Mouse (Mus musculus) megakaryocyte, embryonic 14.5 days (primary cell): ENCODE measurements around the gene Gins3.

Source experiments
- FLI1 ChIP-seq: IDR thresholded peaks from 2 replicates; pipeline ENCODE4 v1.6.1; 2012; ENCODE audit warnings: low read length, inconsistent platforms, mixed read lengths
- GATA1 ChIP-seq: IDR thresholded peaks from 3 replicates; pipeline ENCODE4 v1.6.1; 2012; ENCODE audit warnings: mixed read lengths, low read length, inconsistent platforms, borderline replicate concordance

GRCm38 (mm10) chr8:95672811-95673210 lies 39.6 kb downstream of the Gins3 start:
- TF ChIP-seq GATA1, result no peak
- no peak for TF ChIP-seq FLI1
